Mouse (Mus musculus): ENCODE results near the gene Itpr3. TPM values are rescaled to one million over a fixed set of nuclear protein-coding genes. Genes with fewer than 3 reads are reported as not detected.

The Itpr3 gene
- polyA plus RNA-seq, 1 experiment, result 21.9 TPM

DNA sequence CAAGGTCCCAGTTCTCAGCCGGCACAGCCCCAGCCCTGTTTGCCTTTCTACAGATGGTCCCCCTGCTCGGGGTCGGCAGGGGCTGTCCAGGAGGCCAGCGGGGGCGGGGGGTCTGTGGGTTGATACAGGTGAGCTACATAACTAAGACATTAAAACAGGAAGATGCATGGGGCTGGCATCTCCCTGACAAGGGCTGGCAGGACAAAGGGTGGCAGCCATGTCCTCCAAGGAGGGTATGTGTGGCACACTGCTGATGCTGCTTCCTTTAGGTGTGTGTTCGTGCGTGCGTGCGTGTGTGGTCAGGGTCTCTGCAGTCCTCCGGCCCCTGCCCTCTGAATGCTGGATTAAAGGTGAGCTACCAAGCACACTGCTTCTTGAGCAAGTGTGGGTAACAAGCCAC is 69.9 kb downstream of the Itpr3 start:
- H3K9ac ChIP-seq (ENCODE audit: low read depth, poor library complexity, severe bottlenecking), result no peak overlapping the region
- H3K27ac ChIP-seq (ENCODE audit: insufficient read depth, low read length), result no peak overlapping the region
- no peak overlapping the region for H3K4me3 ChIP-seq (ENCODE audit: low read depth, low read length)
- no peak for TF ChIP-seq EP300 (IDR thresholded peaks at IDR 0.05; ENCODE audit: insufficient read depth, low read depth, low read length)
- TF ChIP-seq CTCF (IDR thresholded peaks at IDR 0.05; ENCODE audit: low read depth, low read length), result no peak
- TF ChIP-seq POLR2A (IDR thresholded peaks at IDR 0.05; ENCODE audit: insufficient read depth, low read length), result no peak
- no peaks in the 10 kb centered on the region for H3K9me3 ChIP-seq (replicated peaks; ENCODE audit: control insufficient read depth, insufficient read depth, low read length, poor library complexity, severe bottlenecking)
- no peaks in the 10 kb centered on the region for H3K4me1 ChIP-seq (ENCODE audit: control insufficient read depth, insufficient read depth, low read length)
- no peaks in the 10 kb centered on the region for H3K27me3 ChIP-seq (ENCODE audit: control insufficient read depth, insufficient read depth, low read length, poor library complexity, severe bottlenecking)
- peaks cover 5% of the 10 kb centered on the region; the same call in 1 of the 2 replicates for H3K36me3 ChIP-seq (ENCODE audit: control insufficient read depth, insufficient read depth, low read length, poor library complexity, severe bottlenecking)

DNA sequence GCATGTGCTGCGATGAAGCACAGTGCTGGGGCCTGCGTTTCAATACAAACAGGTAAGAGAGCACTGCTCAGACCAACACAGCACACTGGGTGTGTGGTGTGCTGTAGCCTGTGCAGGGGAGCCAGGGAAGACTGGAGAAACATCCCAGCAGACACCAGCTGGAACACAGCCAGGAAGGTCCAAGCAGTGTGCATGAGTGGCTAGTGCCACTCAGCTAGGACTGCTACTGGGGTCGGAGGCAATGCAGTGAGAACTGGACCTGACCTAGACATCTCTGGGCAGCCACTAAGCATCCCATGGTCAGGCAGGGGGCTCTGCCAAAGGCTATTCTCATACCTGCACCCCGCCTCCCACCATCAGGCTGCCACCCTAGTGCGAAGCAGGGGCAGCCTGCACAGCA is 71.1 kb downstream of the Itpr3 start:
- H3K36me3 ChIP-seq (ENCODE audit: control insufficient read depth, insufficient read depth, low read length, poor library complexity, severe bottlenecking), result 0 out of 2 replicates have a peak, but pooled peaks cover 3% of the 10 kb centered on the region
- no peak overlapping the region for H3K27ac ChIP-seq (ENCODE audit: insufficient read depth, low read length)
- no peak overlapping the region for H3K9ac ChIP-seq (ENCODE audit: low read depth, poor library complexity, severe bottlenecking)
- no peak overlapping the region for H3K4me3 ChIP-seq (ENCODE audit: low read depth, low read length)
- H3K27me3 ChIP-seq (ENCODE audit: control insufficient read depth, insufficient read depth, low read length, poor library complexity, severe bottlenecking), result no peaks in the 10 kb centered on the region
- H3K4me1 ChIP-seq (ENCODE audit: control insufficient read depth, insufficient read depth, low read length), result peaks cover 3% of the 10 kb centered on the region
- no peaks in the 10 kb centered on the region for H3K9me3 ChIP-seq (replicated peaks; ENCODE audit: control insufficient read depth, insufficient read depth, low read length, poor library complexity, severe bottlenecking)
- no peak for TF ChIP-seq POLR2A (IDR thresholded peaks at IDR 0.05; ENCODE audit: insufficient read depth, low read length)
- TF ChIP-seq EP300 (IDR thresholded peaks at IDR 0.05; ENCODE audit: insufficient read depth, low read depth, low read length), result no peak
- no peak for TF ChIP-seq CTCF (IDR thresholded peaks at IDR 0.05; ENCODE audit: low read depth, low read length)

DNA sequence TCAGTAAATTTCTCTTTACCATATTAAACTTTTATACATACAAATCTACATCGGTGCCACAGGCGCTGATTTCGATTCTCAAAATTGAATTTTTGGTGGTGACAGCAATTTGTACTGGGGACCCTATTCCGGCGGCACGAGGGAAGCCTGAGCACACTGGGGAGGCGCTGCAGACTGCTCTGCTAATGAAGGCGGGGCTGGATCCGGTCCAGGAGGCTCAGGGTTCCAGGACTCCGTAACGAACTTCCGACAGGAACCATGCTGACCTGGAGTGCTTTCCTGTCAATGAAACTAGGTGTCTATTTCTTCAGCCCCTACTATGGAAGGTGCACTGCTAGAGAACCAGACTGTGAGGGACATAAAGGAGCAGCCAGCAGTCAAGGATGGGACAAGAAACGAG is 72.2 kb downstream of the Itpr3 start:
- Histone ChIP-seq H3K4me1 (ENCODE audit: control insufficient read depth, insufficient read depth, low read length) (peaks cover 3% of the 10 kb centered on the region), H3K9me3 (replicated peaks; ENCODE audit: control insufficient read depth, insufficient read depth, low read length, poor library complexity, severe bottlenecking) (no peaks in the 10 kb centered on the region), H3K4me3 (ENCODE audit: low read depth, low read length) (no peak overlapping the region), H3K27me3 (ENCODE audit: control insufficient read depth, insufficient read depth, low read length, poor library complexity, severe bottlenecking) (no peaks in the 10 kb centered on the region), H3K9ac (ENCODE audit: low read depth, poor library complexity, severe bottlenecking) (no peak overlapping the region), H3K27ac (ENCODE audit: insufficient read depth, low read length) (no peak overlapping the region), H3K36me3 (ENCODE audit: control insufficient read depth, insufficient read depth, low read length, poor library complexity, severe bottlenecking) (0 out of 2 replicates have a peak, but pooled peaks cover 2% of the 10 kb centered on the region)
- no peak for TF ChIP-seq EP300 (IDR thresholded peaks at IDR 0.05; ENCODE audit: insufficient read depth, low read depth, low read length)
- TF ChIP-seq POLR2A (IDR thresholded peaks at IDR 0.05; ENCODE audit: insufficient read depth, low read length), result no peak
- no peak for TF ChIP-seq CTCF (IDR thresholded peaks at IDR 0.05; ENCODE audit: low read depth, low read length)

DNA sequence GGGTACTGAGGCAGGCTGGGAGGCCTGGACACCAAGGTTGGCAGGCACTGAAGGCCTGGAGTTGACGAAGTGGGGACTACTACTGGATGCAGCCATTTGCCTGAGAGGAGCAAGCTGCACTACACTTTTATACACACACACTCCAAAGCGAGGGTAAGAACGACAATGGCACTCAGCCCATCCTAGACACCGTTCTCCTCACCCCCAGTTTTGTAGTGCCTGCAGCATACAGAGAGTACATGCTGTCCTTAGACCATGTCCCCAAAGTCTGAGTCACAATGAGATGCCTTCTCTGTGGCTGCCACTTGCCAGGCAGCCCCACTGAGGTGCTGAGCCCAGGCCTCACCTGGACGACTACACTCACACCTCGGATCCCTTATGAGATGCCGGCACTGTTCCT is 72.7 kb downstream of the Itpr3 start:
- H3K4me3 ChIP-seq (ENCODE audit: low read depth, low read length), result no peak overlapping the region
- H3K27me3 ChIP-seq (ENCODE audit: control insufficient read depth, insufficient read depth, low read length, poor library complexity, severe bottlenecking), result no peaks in the 10 kb centered on the region
- H3K9ac ChIP-seq (ENCODE audit: low read depth, poor library complexity, severe bottlenecking), result no peak overlapping the region
- H3K27ac ChIP-seq (ENCODE audit: insufficient read depth, low read length), result no peak overlapping the region
- H3K9me3 ChIP-seq (replicated peaks; ENCODE audit: control insufficient read depth, insufficient read depth, low read length, poor library complexity, severe bottlenecking), result no peaks in the 10 kb centered on the region
- TF ChIP-seq POLR2A (IDR thresholded peaks at IDR 0.05; ENCODE audit: insufficient read depth, low read length), result no peak
- no peak for TF ChIP-seq CTCF (IDR thresholded peaks at IDR 0.05; ENCODE audit: low read depth, low read length)
- TF ChIP-seq EP300 (IDR thresholded peaks at IDR 0.05; ENCODE audit: insufficient read depth, low read depth, low read length), result no peak
- H3K4me1 ChIP-seq (ENCODE audit: control insufficient read depth, insufficient read depth, low read length), result peaks cover 3% of the 10 kb centered on the region
- H3K36me3 ChIP-seq (ENCODE audit: control insufficient read depth, insufficient read depth, low read length, poor library complexity, severe bottlenecking), result no peaks in the 10 kb centered on the region

DNA sequence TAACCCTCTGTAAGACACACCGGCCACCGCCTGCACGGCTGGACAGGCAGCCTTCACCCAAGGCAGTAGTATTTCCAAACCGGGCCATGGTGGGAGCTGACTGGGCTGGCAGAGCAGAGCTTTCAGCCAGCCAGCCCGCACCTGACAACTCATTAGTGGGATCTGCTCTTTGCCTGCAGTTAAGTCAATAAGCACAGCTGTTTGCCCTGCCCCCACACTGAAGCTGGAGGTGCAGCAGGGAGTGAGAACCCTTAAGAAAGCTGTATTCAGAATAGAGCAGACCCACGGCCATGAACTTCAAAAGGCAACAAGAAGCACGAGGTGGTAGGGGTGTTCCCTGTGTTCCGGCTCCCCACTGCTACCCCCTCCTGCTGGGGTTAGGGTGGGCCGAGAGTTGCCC is 73.1 kb downstream of the Itpr3 start:
- TF ChIP-seq CTCF (IDR thresholded peaks at IDR 0.05; ENCODE audit: low read depth, low read length), result no peak
- no peak for TF ChIP-seq EP300 (IDR thresholded peaks at IDR 0.05; ENCODE audit: insufficient read depth, low read depth, low read length)
- TF ChIP-seq POLR2A (IDR thresholded peaks at IDR 0.05; ENCODE audit: insufficient read depth, low read length), result no peak
- Histone ChIP-seq H3K27ac (ENCODE audit: insufficient read depth, low read length) (no peak overlapping the region), H3K4me1 (ENCODE audit: control insufficient read depth, insufficient read depth, low read length) (peaks cover 3% of the 10 kb centered on the region), H3K9ac (ENCODE audit: low read depth, poor library complexity, severe bottlenecking) (no peak overlapping the region), H3K36me3 (ENCODE audit: control insufficient read depth, insufficient read depth, low read length, poor library complexity, severe bottlenecking) (no peaks in the 10 kb centered on the region), H3K9me3 (replicated peaks; ENCODE audit: control insufficient read depth, insufficient read depth, low read length, poor library complexity, severe bottlenecking) (no peaks in the 10 kb centered on the region), H3K27me3 (ENCODE audit: control insufficient read depth, insufficient read depth, low read length, poor library complexity, severe bottlenecking) (no peaks in the 10 kb centered on the region), H3K4me3 (ENCODE audit: low read depth, low read length) (no peak overlapping the region)

DNA sequence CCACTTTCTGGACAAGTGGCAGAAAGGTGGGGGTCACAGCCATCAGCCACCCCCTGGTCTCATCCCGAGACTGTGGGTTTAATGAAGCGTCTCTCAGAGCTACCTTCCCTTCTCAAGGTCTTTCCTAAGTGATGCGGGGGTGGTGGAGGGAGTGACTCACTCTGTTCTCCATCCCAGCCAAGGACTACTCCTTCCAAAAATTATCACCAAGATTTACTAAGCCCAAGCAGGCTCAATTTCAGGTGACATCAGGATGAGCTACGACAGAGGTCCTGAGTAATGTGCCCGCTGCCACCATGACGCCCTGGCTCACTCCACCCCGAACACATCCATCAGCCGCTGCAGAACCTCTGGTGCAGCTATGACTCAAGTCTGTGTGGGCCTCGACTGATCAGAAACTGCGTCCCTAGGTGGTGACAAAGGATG is 74.1 kb downstream of the Itpr3 start:
- no peak for TF ChIP-seq EP300 (IDR thresholded peaks at IDR 0.05; ENCODE audit: insufficient read depth, low read depth, low read length)
- no peak overlapping the region for H3K27ac ChIP-seq (ENCODE audit: insufficient read depth, low read length)
- no peaks in the 10 kb centered on the region for H3K9me3 ChIP-seq (replicated peaks; ENCODE audit: control insufficient read depth, insufficient read depth, low read length, poor library complexity, severe bottlenecking)
- H3K9ac ChIP-seq (ENCODE audit: low read depth, poor library complexity, severe bottlenecking), result no peak overlapping the region
- peaks cover 3% of the 10 kb centered on the region for H3K4me1 ChIP-seq (ENCODE audit: control insufficient read depth, insufficient read depth, low read length)
- no peaks in the 10 kb centered on the region for H3K27me3 ChIP-seq (ENCODE audit: control insufficient read depth, insufficient read depth, low read length, poor library complexity, severe bottlenecking)
- no peak overlapping the region for H3K4me3 ChIP-seq (ENCODE audit: low read depth, low read length)
- H3K36me3 ChIP-seq (ENCODE audit: control insufficient read depth, insufficient read depth, low read length, poor library complexity, severe bottlenecking), result no peaks in the 10 kb centered on the region

All from ES-Bruce4 (cell line).